Mouse (Mus musculus): ENCODE results near the gene Sdf2l1. TPM values are rescaled to one million over a fixed set of nuclear protein-coding genes. Genes with fewer than 3 reads are reported as not detected.

Sdf2l1 gene
- polyA plus RNA-seq (2017; shearing (Covaris generic)) = 23.0 TPM

DNA sequence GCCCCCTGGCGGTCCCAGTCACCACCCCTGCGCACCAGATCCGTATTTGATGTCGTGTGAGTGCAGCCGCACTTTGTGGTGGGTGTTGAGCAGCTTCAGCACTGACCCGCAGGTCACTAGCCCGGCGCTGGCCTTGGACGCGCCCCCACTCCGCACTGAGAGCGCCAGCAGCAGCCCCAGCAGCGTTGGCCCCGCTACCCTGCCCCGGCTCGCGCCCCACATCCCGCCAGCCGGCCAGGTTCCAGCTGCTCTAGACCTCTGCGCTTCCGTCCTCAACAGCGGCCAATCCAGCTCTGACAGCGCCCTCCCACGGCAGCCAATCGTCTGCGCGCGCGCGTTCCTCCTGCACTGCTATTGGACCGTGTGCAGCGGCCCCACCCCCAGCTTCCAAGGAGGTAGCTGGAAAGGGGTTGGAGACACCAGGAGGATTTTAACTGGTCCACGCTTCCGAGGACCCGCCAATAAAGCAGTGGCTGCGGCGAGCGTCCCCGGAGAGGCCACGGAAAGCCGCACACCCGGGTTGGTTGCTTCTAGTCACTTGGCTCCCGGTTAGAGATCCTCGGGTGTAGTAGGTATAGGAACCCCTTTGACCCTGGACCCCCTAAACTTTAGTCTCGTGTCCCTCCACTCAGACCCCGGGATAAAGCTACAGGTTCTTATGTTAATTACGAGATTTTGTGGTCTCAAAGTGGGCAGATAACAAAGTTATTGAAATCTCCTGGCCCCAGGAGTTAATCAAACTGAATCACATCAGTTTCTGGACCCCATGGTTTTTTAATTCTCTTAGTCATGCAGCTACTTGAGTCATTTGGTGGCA lies at the start of gene Sdf2l1:
Gene Sdf2l1 (minus strand): TSS at position 295 of the 817 bp plus-strand sequence.

GRCm38 (mm10) chr16:17146772-17147235 lies 14.6 kb upstream of the Sdf2l1 start, which contains the start of gene Ccdc116:
Gene Ccdc116, minus strand, starts transcription at chr16:17147229.

GRCm38 (mm10) chr16:17144339-17144738 lies 12.2 kb upstream of the Sdf2l1 start, which contains the start of gene Ydjc:
Gene Ydjc, plus strand, starts transcription at chr16:17144621.

GRCm38 (mm10) chr16:17124871-17125520 lies 7.2 kb downstream of the Sdf2l1 start, which contains the start of gene 2610318N02Rik:
Gene 2610318N02Rik, minus strand, starts transcription at chr16:17125167.

GRCm38 (mm10) chr16:17110771-17111743 lies 21.1 kb downstream of the Sdf2l1 start, which contains the start of gene Ppil2:
Gene Ppil2, minus strand, starts transcription at chr16:17111257.

Other genes with a start within 250 kb of the Sdf2l1 start
- 14.0 TPM for gene Ppm1f, start 235.9 kb downstream of the Sdf2l1 start, polyA plus RNA-seq (2017; shearing (Covaris generic))
- gene Mapk1, start 149.0 kb downstream of the Sdf2l1 start, polyA plus RNA-seq (2017; shearing (Covaris generic)) = 171 TPM
- 0.91 TPM for gene Ypel1, start 62.7 kb downstream of the Sdf2l1 start, polyA plus RNA-seq (2017; shearing (Covaris generic))
- 172 TPM for gene Ppil2, start 21.1 kb downstream of the Sdf2l1 start, polyA plus RNA-seq (2017; shearing (Covaris generic))
- 1.8 TPM for gene 2610318N02Rik, start 7.2 kb downstream of the Sdf2l1 start, polyA plus RNA-seq (2017; shearing (Covaris generic))
- gene Ydjc, start 12.2 kb upstream of the Sdf2l1 start, polyA plus RNA-seq (2017; shearing (Covaris generic)) = 5.0 TPM
- 0.36 TPM for gene Ccdc116, start 14.8 kb upstream of the Sdf2l1 start, polyA plus RNA-seq (2017; shearing (Covaris generic))
- 226 TPM for gene Ube2l3, start 70.3 kb upstream of the Sdf2l1 start, polyA plus RNA-seq (2017; shearing (Covaris generic))
- 0.06 TPM for gene Rimbp3, start 76.2 kb upstream of the Sdf2l1 start, polyA plus RNA-seq (2017; shearing (Covaris generic))
- 3.1 TPM for gene Hic2, start 101.2 kb upstream of the Sdf2l1 start, polyA plus RNA-seq (2017; shearing (Covaris generic))
- 137 TPM for gene Tmem191c, start 143.7 kb upstream of the Sdf2l1 start, polyA plus RNA-seq (2017; shearing (Covaris generic))
- gene Serpind1, start 199.0 kb upstream of the Sdf2l1 start, polyA plus RNA-seq (2017; shearing (Covaris generic)) = 0.67 TPM